Mouse (Mus musculus) bone marrow, adult 2 months (tissue): ENCODE measurements around the gene Gucy2g. TPM values are rescaled to one million over a fixed set of nuclear protein-coding genes. Genes with fewer than 3 reads are reported as not detected.

ENCODE experiments used
- H3K27ac ChIP-seq: fragments of 200-500 bp; 2 replicates; pipeline ENCODE4 v1.5.1; 2012; ENCODE audit warnings: low read depth, mild to moderate bottlenecking, control low read depth, inconsistent platforms, low read length; ENCODE audit not compliant: control insufficient read depth, poor library complexity, insufficient read depth
- H3K4me1 ChIP-seq: fragments of 200-500 bp; 2 replicates; pipeline ENCODE4 v1.6.1; 2011; ENCODE audit warnings: low read length; ENCODE audit not compliant: control insufficient read depth, insufficient read depth
- H3K4me3 ChIP-seq: fragments of 200-500 bp; replicated peaks from 2 replicates; pipeline ENCODE3; 2011; ENCODE audit warnings: mild to moderate bottlenecking, low read depth, low read length, control low read depth; ENCODE audit not compliant: control insufficient read depth
- CTCF ChIP-seq: fragments of 200-500 bp; IDR thresholded peaks from 2 replicates; pipeline ENCODE4 v1.5.1; 2011; ENCODE audit warnings: low read length, control low read depth; ENCODE audit not compliant: control insufficient read depth, insufficient read depth
- POLR2A ChIP-seq: fragments of 200-500 bp; IDR thresholded peaks from 2 replicates; pipeline ENCODE4 v1.6.1; 2011; ENCODE audit warnings: low read depth, mild to moderate bottlenecking, control low read depth, low read length, borderline replicate concordance; ENCODE audit not compliant: control insufficient read depth
- WGBS: fragments of 180-500 bp; shearing (Covaris S2); methylation state at CpG from one replicate; pipeline ENCODE4 v1.1.7; 2018; 5-methylcytosine and 5-hydroxymethylcytosine counted together
- polyA plus RNA-seq: library from polyadenylated mRNA; stranded (reverse); fragments of >200 nt; gene quantifications from 2 replicates; pipeline ENCODE4 v1.2.4, GENCODE M21; 2011; ENCODE audit warnings: low replicate concordance; ENCODE audit not compliant: missing spikeins, insufficient read depth, insufficient read length

The Gucy2g gene
- polyA plus RNA-seq, 1 experiment, result not detected

- 84% methylated on average over 21 of the region's 21 CpGs for WGBS
- TF ChIP-seq POLR2A, result no peak
- no peak for TF ChIP-seq CTCF
- no peak overlapping the region for H3K27ac ChIP-seq
- no peaks in the 10 kb centered on the region for H3K4me1 ChIP-seq
- H3K4me3 ChIP-seq, result no peak overlapping the region
Observed at GRCm38 (mm10) chr19:55192254-55192945, 48.6 kb downstream of the Gucy2g start.

DNA sequence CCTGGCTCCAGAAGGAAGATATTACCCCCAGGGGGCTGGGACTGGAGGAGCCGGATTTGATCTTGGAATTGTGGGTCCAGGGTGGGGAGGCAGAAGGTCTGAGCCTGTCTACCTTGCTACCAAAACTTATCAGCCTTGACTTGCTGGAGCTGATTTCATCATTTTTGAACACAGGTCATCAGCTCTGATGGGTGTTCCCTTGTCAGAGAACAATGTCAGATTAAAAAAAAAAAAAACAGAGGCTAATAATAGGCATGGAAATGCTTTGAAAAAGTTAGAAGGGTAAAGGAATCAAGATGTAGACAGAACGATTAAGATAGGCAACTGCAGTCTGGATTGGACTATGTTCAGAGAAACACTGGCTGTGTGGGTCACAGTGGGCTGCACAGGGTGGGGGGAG, 49.4 kb downstream of the Gucy2g start:
- no peak overlapping the region for H3K27ac ChIP-seq
- no peaks in the 10 kb centered on the region for H3K4me1 ChIP-seq
- H3K4me3 ChIP-seq, result no peak overlapping the region
- WGBS, result 69% methylated on average over 2 of the region's 2 CpGs
- TF ChIP-seq CTCF (no peak), POLR2A (no peak)

GRCm38 (mm10) chr19:55190065-55190464, 51.0 kb downstream of the Gucy2g start:
- Histone ChIP-seq H3K4me3 (no peak overlapping the region), H3K4me1 (no peaks in the 10 kb centered on the region), H3K27ac (no peak overlapping the region)
- TF ChIP-seq CTCF (no peak), POLR2A (no peak)
- WGBS, result 65% methylated on average over 5 of the region's 5 CpGs

GRCm38 (mm10) chr19:55185651-55186050, 55.4 kb downstream of the Gucy2g start:
- 62% methylated on average over 3 of the region's 3 CpGs for WGBS
- no peaks in the 10 kb centered on the region for H3K4me1 ChIP-seq
- no peak overlapping the region for H3K27ac ChIP-seq
- no peak overlapping the region for H3K4me3 ChIP-seq
- no peak for TF ChIP-seq CTCF
- TF ChIP-seq POLR2A, result no peak

DNA sequence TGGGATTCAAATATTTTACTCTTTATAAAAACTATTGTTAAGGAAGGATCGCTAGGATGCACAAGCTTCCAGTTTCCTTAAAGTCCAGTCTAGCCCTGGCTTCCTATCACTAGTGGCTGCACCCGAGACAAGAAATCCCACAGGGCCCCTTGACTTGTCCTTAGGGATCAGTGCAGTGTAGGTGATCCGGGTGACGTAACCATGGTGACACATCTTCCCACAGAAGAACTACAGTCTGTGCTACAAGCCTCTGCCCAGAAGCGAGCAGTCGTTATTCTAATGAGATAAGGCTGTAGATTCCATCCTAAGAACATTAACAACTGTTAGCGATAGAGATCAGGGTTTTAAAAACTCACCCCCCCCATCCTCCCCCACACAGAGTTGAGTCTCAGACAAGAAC, 56.0 kb downstream of the Gucy2g start:
- 85% methylated on average over 7 of the region's 7 CpGs for WGBS
- H3K27ac ChIP-seq, result no peak overlapping the region
- TF ChIP-seq POLR2A (no peak), CTCF (no peak)

DNA sequence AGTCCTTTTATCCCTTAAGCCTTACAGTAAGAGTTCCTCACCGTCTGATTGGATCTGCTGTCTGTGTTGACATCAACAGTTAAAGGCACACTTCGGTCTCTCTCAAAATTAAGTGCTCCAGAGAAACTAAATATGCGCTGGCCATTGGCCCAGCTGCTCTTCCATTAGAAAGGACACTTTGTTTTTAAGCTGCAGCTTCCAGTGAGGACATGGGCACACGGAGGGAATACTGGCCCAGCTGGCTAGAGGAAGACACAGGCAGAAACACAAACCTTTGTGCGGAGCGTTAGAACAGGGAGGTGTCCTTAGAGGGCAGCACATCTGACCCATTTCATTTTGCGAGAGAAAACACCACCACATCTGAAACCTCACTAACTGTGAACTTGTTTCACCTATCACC, 56.6 kb downstream of the Gucy2g start:
- Histone ChIP-seq H3K27ac (no peak overlapping the region), H3K4me3 (no peak overlapping the region), H3K4me1 (no peaks in the 10 kb centered on the region)
- 79% methylated on average over 7 of the region's 7 CpGs for WGBS
- TF ChIP-seq POLR2A (no peak), CTCF (no peak)

More for the DNA sequence above, 56.0 kb downstream of the Gucy2g start:
- Histone ChIP-seq H3K4me3 (no peak overlapping the region), H3K4me1 (no peaks in the 10 kb centered on the region)

GRCm38 (mm10) chr19:55180433-55180832, 60.6 kb downstream of the Gucy2g start, which contains the start of gene Tectb:
TSS of gene Tectb (plus strand) at chr19:55180733.
- no peak within 1 kb of the TSS for H3K27ac ChIP-seq
- no peaks in the 10 kb centered on the region for H3K4me1 ChIP-seq
- TF ChIP-seq CTCF (no peak), POLR2A (no peak)
- H3K4me3 ChIP-seq, result no peak within 1 kb of the TSS
- 83% methylated on average over 5 of the region's 5 CpGs for WGBS

DNA sequence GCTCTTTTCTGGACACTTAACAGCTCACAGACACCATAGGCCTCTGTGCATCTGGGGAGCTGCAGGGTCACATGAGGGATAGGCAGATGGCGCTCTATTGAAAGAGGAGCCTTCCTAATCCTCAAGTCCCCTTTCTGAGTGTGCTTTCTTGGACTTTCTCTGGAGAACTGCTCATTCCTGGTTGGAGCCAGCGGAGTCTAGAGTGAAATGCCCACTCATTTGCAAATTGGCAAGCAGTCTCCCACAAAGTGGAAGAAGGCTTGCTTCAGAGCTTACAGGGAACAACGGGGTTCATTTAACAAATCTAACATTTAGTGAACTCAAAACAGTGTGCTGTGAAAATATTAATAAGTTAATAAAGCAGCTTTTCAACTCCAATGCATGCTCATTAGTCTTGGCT, 63.9 kb downstream of the Gucy2g start:
- TF ChIP-seq POLR2A (no peak), CTCF (no peak)
- 84% methylated on average over 3 of the region's 3 CpGs for WGBS
- Histone ChIP-seq H3K27ac (no peak overlapping the region), H3K4me3 (no peak overlapping the region), H3K4me1 (no peaks in the 10 kb centered on the region)

- 57% methylated on average over 1 of the region's 1 CpGs for WGBS
Observed at GRCm38 (mm10) chr19:55171585-55171984, 69.5 kb downstream of the Gucy2g start.

More at GRCm38 (mm10) chr19:55171585-55171984, 69.5 kb downstream of the Gucy2g start:
- TF ChIP-seq CTCF (no peak), POLR2A (no peak)
- Histone ChIP-seq H3K27ac (no peak overlapping the region), H3K4me1 (no peaks in the 10 kb centered on the region), H3K4me3 (no peak overlapping the region)
